Mouse (Mus musculus) CD4-positive, CD25-positive, alpha-beta regulatory T cell, adult 2 months (primary cell): ENCODE data around the gene Ghrh.
A peak's percentile ranks its signal among the peaks of the same experiment; 100 is the strongest.

Experiments
- DNase-seq: peaks from one replicate; pipeline ENCODE4 v3.0.0-alpha.2; 2012; ENCODE audit warnings: low read depth, low spot score

Gene Ghrh

DNA sequence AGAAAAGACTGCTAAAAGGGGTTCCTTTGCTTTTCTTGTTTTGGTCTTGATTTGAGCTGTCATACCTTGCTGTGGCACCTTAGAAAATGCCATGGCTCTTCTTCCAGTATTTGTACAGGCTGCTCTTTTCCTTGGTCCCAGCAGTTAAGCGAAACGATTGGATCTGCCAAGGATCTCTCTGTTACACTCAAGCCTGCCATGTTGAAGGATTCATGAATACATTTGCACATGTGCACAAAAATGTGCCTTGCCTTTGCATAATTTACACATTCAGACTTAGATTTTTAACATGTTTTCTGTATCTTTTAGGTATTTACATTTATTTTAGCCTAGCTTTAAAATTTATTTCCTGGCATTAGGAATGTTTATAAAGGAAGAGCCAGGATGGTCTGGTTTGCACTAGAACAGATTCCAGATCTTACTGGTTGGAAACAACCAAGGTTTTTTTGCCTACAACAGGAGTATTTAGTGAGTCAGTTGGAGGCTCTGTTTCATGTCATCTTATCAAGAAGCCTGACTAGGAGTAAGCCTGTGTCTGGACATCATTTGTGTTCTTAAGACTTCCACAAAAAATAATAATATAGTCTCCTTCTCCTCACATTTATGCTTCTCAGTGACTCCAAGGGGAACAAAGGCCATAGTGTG is 38.9 kb downstream of the Ghrh start:
- DNase-seq = no peak

- DNase-seq = no peak
These were observed 39.5 kb downstream of the Ghrh start for GRCm38 (mm10) chr2:157307715-157308265.

DNA sequence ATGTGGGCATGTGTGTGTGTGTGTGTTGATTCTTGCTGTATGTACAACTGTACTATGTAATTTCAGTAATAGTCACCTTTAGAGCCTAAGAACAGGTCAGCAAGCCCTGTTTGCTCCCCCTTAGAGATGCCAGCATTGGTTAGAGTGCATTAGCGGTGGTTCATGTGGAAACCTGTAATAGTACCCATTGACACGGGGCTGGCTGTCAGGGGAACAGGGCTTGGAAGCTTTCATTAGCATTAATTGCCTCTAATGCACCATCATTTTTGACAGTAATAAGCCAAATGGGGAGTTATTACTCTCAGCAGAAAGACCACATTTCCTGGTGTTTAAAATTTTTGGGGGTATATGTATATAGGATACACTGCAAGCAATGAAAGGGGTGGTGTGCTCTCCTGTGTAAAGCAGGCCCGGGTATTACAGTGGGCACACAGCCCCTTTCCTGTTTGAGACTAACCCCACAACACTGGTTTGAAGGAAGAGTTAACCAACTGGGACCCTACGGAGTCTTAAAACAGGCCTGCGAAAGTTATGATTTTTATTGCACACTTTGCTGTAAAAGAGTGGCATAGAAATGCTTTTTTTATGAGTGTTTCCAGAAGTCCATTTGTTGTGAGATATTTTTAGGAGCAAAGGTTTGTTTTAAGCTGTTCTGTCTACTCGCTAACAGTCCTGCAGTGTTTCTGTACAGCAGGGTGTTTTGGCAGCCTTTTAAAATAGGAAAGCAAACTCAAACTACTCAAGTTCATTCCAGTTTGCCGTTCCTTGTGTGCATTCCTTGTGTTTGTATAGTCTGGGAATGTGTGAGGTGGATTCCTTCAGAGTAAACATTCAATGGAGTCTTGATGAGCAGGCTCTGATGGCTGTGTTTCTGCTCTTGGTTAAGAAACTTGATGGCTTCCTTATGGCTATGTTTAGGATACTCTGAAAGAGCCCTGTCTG is 40.9 kb downstream of the Ghrh start:
- DNase-seq = no peak

- no peak for DNase-seq
These were observed 44.2 kb downstream of the Ghrh start for GRCm38 (mm10) chr2:157303096-157303495.

GRCm38 (mm10) chr2:157300051-157300450 is 47.3 kb downstream of the Ghrh start:
- no peak for DNase-seq

DNA sequence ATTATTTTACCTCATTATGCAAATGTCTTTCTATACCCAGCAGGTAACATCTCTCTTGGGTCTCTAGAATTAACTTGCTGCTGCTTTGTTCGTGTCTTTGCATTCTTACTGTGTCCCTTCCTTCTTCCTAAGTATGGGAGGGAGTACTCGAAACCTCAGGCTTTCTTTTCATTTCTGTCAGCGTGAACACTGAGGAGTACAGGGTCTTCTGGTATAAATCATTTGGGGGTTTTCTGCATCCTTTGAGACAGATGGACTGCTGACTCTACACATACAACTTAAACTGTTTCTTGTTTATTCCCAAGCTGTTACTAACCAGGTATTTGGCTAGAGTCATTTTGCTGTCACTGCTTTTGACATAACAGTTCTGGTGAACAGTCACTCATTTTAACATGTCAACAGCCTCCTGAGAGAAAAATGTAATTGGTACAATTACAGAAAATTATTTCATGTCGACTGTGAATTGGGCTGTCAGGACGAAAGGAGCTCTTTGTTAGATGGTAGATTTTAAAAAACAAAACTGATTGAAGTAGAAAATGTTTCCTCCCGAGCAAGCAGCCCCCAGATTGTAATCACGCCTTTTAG is 51.1 kb downstream of the Ghrh start:
- no peak for DNase-seq

- peak; percentile 82 for DNase-seq
These were observed 55.2 kb downstream of the Ghrh start for GRCm38 (mm10) chr2:157292093-157292492.

- no peak for DNase-seq
These were observed 58.3 kb downstream of the Ghrh start for GRCm38 (mm10) chr2:157288996-157289395.

DNA sequence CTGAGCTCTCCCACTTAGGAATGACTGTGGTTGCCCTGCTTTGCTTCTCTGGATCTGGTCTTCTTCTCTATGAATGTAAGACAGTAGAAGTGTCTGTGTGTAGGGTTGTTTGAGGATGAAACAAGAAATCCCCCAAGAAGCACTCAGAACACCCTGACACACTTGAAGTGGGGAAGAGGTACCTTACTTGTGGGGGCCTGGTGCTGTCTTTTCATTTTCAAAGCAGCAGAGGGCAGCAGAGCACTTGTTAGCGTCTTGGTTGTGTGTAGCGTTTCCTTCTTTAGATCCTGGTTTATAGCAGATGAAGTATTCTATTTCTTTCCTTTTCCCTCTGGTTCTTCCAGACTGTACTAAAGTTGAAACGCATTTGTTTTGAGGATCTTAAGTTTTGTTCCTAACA is 59.8 kb downstream of the Ghrh start:
- DNase-seq = peak; percentile 75

GRCm38 (mm10) chr2:157283321-157283720 is 64.0 kb downstream of the Ghrh start:
- no peak for DNase-seq
